Mouse (Mus musculus): ENCODE measurements around the gene Hes2. TPM values are rescaled to one million over a fixed set of nuclear protein-coding genes. Genes with fewer than 3 reads are reported as not detected.

Gene Hes2
- total RNA-seq (2017): not detected in 2 replicates

DNA sequence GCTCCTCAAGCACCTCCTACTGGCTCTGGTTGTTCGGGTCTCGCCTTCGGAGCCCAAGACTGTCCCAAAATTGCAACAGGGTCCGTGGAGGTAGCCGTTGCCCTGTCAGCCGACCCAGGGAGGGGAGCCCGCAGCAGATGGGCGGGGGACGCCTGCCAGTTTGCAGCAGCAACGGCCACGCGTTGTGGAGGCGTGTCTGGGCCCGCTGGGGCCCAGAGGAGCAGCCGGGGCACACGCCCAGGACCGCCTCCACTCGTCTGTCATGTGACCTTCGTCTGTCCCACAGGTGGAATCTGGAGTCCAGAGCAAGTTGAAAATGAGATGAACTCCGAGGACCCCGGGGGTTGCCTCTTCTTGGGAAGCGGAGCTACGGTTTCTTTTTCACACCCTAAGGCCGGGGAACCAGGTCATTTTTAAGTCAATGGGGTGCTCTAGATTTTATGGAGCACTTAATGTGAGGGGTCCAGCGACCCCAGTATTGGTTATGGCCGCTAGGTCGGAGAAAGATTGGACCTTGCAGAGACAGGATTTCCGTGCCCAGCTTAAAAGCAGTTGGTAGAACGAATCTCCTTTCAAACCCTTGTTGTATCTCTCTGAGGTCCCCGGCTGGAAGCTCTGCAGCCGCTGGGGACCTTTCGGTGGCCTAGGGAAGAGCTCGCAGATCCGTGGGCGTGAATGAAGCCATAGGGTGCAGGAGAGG, at the start of gene Hes2:
Gene Hes2, plus strand, starts transcription at position 283 of the 700 bp plus-strand sequence.
- ATAC-seq (ENCODE audit: extremely low read depth, insufficient number of reproducible peaks, low FRiP score, poor library complexity, severe bottlenecking): no peak

DNA sequence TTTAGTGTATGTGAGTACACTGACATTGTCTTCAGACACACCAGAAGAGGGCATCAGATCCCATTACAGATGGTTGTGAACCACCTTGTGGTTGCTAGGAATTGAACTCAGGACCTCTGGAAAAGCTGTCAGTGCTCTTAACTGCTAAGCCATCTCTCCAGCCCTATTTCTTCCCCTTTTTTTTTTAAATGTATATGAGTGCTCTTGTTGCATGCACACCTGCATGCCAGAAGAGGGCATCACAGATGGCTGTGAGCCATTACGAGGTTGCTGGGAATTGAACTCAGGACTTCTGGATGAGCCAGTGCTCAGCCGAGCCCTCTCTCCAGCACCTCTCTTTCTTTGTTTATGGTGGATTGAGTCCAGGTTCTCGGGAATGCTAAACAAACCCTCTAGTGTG, 49.2 kb upstream of the Hes2 start:
- no peak for ATAC-seq (ENCODE audit: extremely low read depth, insufficient number of reproducible peaks, low FRiP score, poor library complexity, severe bottlenecking)

GRCm38 (mm10) chr4:152110689-152111088, 48.0 kb upstream of the Hes2 start:
- ATAC-seq (ENCODE audit: extremely low read depth, insufficient number of reproducible peaks, low FRiP score, poor library complexity, severe bottlenecking): no peak

- no peak for ATAC-seq (ENCODE audit: extremely low read depth, insufficient number of reproducible peaks, low FRiP score, poor library complexity, severe bottlenecking)
Measured at GRCm38 (mm10) chr4:152112329-152112728, 46.3 kb upstream of the Hes2 start.

DNA sequence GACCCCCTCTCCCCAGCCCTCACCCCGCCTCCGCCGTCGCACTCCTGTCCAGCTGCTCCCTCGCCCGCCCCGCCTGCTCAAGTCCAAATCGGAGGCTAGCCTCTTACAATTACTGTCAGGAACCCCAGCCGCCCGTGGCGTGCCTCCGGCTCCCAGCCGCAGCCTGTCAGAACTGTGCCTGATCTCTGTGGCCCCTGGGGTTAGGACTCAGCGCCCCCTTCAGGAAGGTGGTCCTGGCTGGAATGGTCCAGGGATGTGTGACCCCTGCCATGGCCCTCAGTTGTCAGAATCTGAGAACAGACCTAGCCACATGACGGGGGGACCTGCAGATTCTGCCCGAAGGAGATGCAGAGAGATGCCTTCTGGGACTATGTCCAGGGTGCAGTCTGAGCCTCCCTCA, 44.6 kb upstream of the Hes2 start:
- ATAC-seq (ENCODE audit: extremely low read depth, insufficient number of reproducible peaks, low FRiP score, poor library complexity, severe bottlenecking): no peak

DNA sequence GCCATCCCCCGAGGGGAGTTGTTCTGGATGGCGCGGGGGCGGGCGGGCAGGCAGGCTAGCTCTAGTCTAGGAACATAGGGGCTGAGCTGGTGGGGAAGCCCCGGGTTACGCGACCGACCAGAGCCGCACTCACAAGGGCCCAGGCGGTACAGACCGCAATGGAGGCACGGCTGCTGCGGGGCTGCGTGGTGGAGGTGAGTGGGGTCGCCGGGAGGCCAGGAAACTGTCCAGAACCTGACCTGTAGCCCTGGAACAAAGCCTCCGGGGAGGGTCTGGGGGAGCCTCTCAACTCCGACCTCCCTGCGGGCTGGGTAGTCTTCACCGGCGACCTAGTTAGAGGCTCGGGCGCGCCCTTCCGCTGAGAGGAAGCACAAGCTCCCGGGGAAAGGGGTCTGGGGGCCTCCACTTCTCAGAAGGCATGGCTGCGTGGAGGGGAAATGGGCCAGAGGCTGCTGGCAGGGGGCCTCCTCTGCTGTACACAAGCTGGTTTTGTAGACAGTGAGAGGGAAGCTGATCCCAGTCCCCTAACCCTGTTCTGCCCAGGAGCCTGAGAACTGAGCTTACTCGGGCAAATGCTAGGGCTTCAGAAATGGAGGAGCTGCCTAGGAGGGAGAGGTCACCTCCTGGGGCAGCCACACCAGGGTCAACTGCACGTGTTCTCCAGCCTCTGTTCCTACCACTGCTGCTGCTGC, 42.6 kb upstream of the Hes2 start, which contains the start of gene Tnfrsf25:
Gene Tnfrsf25, plus strand, starts transcription at position 14 of the 692 bp plus-strand sequence.
- ATAC-seq (ENCODE audit: extremely low read depth, insufficient number of reproducible peaks, low FRiP score, poor library complexity, severe bottlenecking): no peak

- ATAC-seq (ENCODE audit: extremely low read depth, insufficient number of reproducible peaks, low FRiP score, poor library complexity, severe bottlenecking): no peak
Measured at GRCm38 (mm10) chr4:152117538-152117937, 41.1 kb upstream of the Hes2 start.

DNA sequence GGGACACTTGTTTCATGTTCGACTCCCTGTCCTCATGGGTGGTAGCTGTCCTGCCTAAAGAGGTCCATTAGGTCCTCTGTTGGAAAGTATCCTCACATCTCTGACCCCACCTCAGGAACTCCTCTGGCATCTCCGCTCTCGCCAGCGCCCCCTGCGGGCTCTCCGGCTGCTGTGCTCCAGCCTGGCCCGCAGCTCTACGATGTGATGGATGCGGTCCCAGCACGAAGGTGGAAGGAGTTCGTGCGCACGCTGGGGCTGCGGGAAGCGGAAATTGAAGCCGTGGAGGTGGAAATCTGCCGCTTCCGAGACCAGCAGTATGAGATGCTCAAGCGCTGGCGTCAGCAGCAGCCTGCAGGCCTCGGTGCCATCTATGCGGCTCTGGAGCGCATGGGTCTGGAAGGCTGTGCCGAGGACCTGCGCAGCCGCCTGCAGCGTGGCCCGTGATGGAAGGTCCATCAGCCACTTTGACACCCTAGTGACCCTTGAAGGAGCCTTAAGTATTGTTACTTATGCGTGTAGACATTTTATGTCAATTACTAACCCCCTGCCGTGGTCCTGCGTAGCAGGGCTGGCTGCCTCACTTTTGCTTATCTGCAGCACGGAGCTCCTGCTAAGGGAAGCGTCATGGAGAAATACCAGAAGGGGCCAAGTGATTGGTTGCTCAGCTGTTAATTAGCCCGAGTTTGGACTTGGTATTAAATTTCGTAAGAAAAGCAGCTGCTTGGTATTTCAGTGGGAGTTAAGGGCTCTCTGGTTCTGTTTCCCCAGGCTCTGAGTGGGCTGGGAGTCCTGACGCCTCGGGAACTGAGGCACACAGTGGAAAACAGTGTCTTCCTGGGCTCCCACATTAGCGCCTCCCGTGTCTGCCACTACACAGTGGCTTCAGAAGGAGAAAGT, 39.0 kb upstream of the Hes2 start:
- ATAC-seq (ENCODE audit: extremely low read depth, insufficient number of reproducible peaks, low FRiP score, poor library complexity, severe bottlenecking): no peak

DNA sequence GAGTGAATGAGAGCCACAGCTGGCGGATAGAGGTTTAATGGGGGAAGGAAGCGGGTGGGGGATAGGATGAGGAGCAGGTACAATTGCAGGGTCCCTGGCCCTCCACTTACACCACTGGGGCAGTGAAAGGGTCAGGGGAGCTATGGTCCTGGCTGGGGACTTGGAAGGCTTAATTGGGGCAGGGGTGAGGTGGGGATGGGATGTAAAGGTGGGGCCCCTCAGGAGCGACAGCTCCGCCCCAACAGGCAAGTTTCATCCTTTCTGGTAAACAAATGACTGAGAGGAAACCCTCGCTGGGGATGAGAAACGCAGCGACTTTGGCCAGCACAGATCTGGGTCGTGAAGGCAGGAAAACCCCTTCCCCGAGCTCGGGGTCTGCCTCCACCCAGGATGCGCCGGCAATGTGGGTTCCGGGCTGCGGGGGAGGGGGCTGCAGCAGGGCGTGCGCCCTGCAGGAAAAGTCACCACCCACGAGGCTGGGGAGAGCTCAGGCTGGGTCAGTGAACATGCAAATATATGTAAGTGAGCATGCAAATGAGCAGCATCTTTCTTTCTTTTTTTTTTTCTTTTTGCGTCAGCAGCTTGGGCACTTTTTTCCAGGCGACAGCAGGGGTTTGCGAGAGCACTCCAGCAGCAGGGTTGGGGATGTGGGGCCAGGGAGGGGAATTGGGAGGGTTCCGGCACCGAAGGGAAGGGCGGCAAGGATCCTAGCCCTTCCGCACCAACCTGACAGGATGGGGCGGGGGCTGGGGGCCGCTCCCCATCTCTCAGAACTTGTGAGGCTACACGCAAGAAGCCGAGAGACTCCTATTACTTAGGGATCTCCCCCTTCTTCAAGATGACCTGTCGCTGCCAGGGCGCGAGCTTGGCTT, 38.1 kb upstream of the Hes2 start:
- ATAC-seq (ENCODE audit: extremely low read depth, insufficient number of reproducible peaks, low FRiP score, poor library complexity, severe bottlenecking): 0 out of 2 replicates have a peak, but pooled peaks have one; percentile 17

DNA sequence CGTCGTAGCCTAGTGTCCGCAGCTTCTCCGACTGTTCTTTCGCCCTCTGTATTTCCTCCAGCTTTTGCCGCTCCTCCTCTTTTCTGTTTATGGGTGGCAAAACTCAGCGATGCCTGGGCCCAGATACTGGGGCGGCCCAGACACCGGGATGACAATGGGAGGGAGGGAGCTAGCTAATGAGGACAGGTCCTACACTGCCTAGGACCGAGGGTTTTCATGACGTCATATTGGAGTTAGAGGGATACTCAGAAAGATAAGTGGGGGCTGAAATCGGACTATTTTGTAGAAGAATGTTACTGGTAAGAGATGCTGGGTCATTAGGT, 37.5 kb upstream of the Hes2 start:
- no peak for ATAC-seq (ENCODE audit: extremely low read depth, insufficient number of reproducible peaks, low FRiP score, poor library complexity, severe bottlenecking)

DNA sequence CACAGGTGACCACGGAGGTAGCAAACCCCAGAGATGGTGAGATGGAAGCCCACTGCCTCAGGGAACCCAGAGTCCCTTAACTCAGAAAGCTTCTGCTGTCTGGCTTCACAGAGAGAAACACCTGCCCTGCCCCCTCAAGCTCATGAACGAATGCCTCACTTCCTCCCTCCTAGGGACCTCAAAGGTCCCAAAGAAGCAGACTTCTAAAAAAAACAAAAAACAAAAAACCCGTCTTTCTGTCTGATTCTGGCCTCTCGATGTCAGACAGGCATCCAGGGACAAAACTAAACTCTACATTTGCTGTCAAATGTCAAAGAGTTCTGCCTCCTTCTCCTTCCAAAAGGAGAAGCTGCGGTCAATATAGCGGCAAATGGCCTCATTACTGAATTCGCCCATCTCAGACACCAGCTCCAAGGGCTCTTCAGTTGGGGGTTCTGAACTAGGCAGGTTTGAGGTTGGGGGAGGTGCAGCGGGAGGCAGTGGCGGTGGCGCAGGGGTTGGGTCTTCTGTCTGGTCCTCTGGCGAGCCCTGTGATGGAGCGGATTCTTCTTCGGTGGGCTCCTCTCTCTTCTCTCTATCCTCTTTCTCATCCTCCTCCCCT, 34.2 kb upstream of the Hes2 start:
- no peak for ATAC-seq (ENCODE audit: extremely low read depth, insufficient number of reproducible peaks, low FRiP score, poor library complexity, severe bottlenecking)

- ATAC-seq (ENCODE audit: extremely low read depth, insufficient number of reproducible peaks, low FRiP score, poor library complexity, severe bottlenecking): no peak
Measured at GRCm38 (mm10) chr4:152125161-152126025, 33.3 kb upstream of the Hes2 start.

GRCm38 (mm10) chr4:152126026-152126920, 32.4 kb upstream of the Hes2 start:
- ATAC-seq (ENCODE audit: extremely low read depth, insufficient number of reproducible peaks, low FRiP score, poor library complexity, severe bottlenecking): no peak

DNA sequence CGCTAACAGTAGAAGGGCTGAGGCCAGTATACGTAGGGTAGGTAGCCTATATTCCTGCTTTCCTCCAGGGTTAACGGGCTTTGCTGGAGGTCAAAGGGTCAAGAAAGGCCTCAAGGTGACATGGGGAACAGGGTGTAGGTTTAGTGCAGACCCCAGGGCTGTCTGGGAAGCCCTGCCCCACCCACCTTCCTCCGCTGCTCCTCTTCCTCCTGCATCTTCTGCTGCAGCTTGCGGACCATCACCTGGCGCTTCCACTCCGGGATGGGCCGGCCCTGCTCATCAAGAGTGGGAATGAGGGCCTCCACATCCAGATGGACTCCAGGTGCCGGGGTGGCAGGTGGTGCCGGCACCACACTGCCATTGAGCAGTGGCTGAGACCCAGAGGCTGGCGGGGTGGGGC, 30.8 kb upstream of the Hes2 start:
- ATAC-seq (ENCODE audit: extremely low read depth, insufficient number of reproducible peaks, low FRiP score, poor library complexity, severe bottlenecking): no peak

DNA sequence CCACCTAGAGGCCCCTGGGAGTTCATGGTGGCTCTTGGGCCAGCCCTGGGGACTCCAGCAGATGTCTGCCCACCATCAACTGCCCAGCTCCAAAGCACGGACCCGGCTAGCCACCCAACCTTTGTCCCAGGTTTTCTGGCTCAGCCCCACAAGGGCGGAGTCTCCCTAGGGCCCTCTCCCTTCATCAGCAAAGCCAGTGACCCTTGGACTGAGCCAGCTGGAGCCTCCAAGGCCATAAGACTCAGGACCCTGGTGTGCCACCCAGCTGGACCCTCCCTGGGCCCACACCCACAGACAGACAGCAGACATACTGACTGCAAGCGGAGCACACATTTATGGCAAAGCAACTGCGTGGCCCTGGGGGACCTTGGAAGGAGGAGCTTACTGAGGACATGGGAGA, 29.9 kb upstream of the Hes2 start:
- no peak for ATAC-seq (ENCODE audit: extremely low read depth, insufficient number of reproducible peaks, low FRiP score, poor library complexity, severe bottlenecking)

- no peak for ATAC-seq (ENCODE audit: extremely low read depth, insufficient number of reproducible peaks, low FRiP score, poor library complexity, severe bottlenecking)
Measured at GRCm38 (mm10) chr4:152129395-152129930, 29.2 kb upstream of the Hes2 start.
